Mouse (Mus musculus): Measurements from ENCODE around the gene Eef2. TPM values are rescaled to one million over a fixed set of nuclear protein-coding genes. Genes with fewer than 3 reads are reported as not detected.

The Eef2 gene
- polyA plus RNA-seq, 1 experiment = 1,420 TPM

GRCm38 (mm10) chr10:81187161-81187560 lies 10.7 kb downstream of the Eef2 start:
- no peak for DNase-seq
- 94% methylated on average over 9 of the region's 9 CpGs for WGBS
- H3K4me1 ChIP-seq (ENCODE audit: control insufficient read depth, insufficient read depth, low read length) = peaks cover 11% of the 10 kb centered on the region
- TF ChIP-seq CTCF (IDR thresholded peaks at IDR 0.05; ENCODE audit: insufficient read depth, low read length) (no peak), POLR2A (IDR thresholded peaks at IDR 0.05; ENCODE audit: borderline replicate concordance, extremely low read depth, low read depth, low read length) (no peak)
- H3K4me3 ChIP-seq (replicated peaks; ENCODE audit: extremely low read depth, low read depth, low read length) = no peak overlapping the region

DNA sequence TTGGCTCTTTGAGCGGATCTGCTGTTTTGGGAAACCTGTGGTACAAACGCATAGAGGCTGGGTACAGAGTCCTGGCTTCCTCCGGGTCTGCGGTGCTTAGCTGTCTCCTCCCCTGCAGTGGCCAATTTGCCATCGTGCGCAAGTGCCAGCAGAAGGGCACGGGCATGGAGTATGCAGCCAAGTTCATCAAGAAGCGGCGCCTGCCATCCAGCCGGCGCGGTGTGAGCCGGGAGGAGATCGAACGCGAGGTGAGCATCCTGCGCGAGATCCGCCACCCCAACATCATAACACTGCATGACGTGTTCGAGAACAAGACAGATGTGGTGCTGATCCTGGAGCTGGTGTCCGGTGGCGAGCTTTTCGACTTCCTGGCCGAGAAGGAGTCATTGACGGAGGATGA lies 13.4 kb downstream of the Eef2 start:
- DNase-seq = no peak
- TF ChIP-seq POLR2A (IDR thresholded peaks at IDR 0.05; ENCODE audit: borderline replicate concordance, extremely low read depth, low read depth, low read length) (no peak), CTCF (IDR thresholded peaks at IDR 0.05; ENCODE audit: insufficient read depth, low read length) (no peak)
- H3K4me1 ChIP-seq (ENCODE audit: control insufficient read depth, insufficient read depth, low read length) = peaks cover 12% of the 10 kb centered on the region
- no peak overlapping the region for H3K4me3 ChIP-seq (replicated peaks; ENCODE audit: extremely low read depth, low read depth, low read length)
- WGBS = 82% methylated on average over 26 of the region's 26 CpGs

- WGBS = 69% methylated on average over 31 of the region's 31 CpGs
- TF ChIP-seq CTCF (IDR thresholded peaks at IDR 0.05; ENCODE audit: insufficient read depth, low read length) (peak; percentile 34; the same call in 1 of the 2 replicates), POLR2A (IDR thresholded peaks at IDR 0.05; ENCODE audit: borderline replicate concordance, extremely low read depth, low read depth, low read length) (no peak)
- DNase-seq = no peak
- Histone ChIP-seq H3K4me3 (replicated peaks; ENCODE audit: extremely low read depth, low read depth, low read length) (no peak overlapping the region), H3K4me1 (ENCODE audit: control insufficient read depth, insufficient read depth, low read length) (0 out of 2 replicates have a peak, but pooled peaks cover 8% of the 10 kb centered on the region)
Observed at GRCm38 (mm10) chr10:81190236-81190911, 13.9 kb downstream of the Eef2 start.

GRCm38 (mm10) chr10:81190912-81191321 lies 14.5 kb downstream of the Eef2 start:
- TF ChIP-seq POLR2A (IDR thresholded peaks at IDR 0.05; ENCODE audit: borderline replicate concordance, extremely low read depth, low read depth, low read length) = no peak
- peak; percentile 36; the same call in 1 of the 2 replicates for TF ChIP-seq CTCF (IDR thresholded peaks at IDR 0.05; ENCODE audit: insufficient read depth, low read length)
- DNase-seq = no peak
- 0 out of 2 replicates have a peak, but pooled peaks cover 8% of the 10 kb centered on the region for H3K4me1 ChIP-seq (ENCODE audit: control insufficient read depth, insufficient read depth, low read length)
- no peak overlapping the region for H3K4me3 ChIP-seq (replicated peaks; ENCODE audit: extremely low read depth, low read depth, low read length)
- WGBS = 49% methylated on average over 6 of the region's 6 CpGs

- 63% methylated on average over 18 of the region's 18 CpGs for WGBS
- DNase-seq = peak; percentile 13
- H3K4me3 ChIP-seq (replicated peaks; ENCODE audit: extremely low read depth, low read depth, low read length) = no peak overlapping the region
- 0 out of 2 replicates have a peak, but pooled peaks cover 8% of the 10 kb centered on the region for H3K4me1 ChIP-seq (ENCODE audit: control insufficient read depth, insufficient read depth, low read length)
- TF ChIP-seq POLR2A (IDR thresholded peaks at IDR 0.05; ENCODE audit: borderline replicate concordance, extremely low read depth, low read depth, low read length) = no peak
- no peak for TF ChIP-seq CTCF (IDR thresholded peaks at IDR 0.05; ENCODE audit: insufficient read depth, low read length)
Observed at GRCm38 (mm10) chr10:81191342-81191982, 15.0 kb downstream of the Eef2 start.

GRCm38 (mm10) chr10:81192270-81192967 lies 16.0 kb downstream of the Eef2 start:
- Histone ChIP-seq H3K4me3 (replicated peaks; ENCODE audit: extremely low read depth, low read depth, low read length) (peak overlapping the region; percentile 94), H3K4me1 (ENCODE audit: control insufficient read depth, insufficient read depth, low read length) (0 out of 2 replicates have a peak, but pooled peaks cover 8% of the 10 kb centered on the region)
- 1% methylated on average over 93 of the region's 93 CpGs for WGBS
- peak; percentile 83 for DNase-seq
- TF ChIP-seq CTCF (IDR thresholded peaks at IDR 0.05; ENCODE audit: insufficient read depth, low read length) (no peak), POLR2A (IDR thresholded peaks at IDR 0.05; ENCODE audit: borderline replicate concordance, extremely low read depth, low read depth, low read length) (peak; percentile 88; the same call in 1 of the 2 replicates)

DNA sequence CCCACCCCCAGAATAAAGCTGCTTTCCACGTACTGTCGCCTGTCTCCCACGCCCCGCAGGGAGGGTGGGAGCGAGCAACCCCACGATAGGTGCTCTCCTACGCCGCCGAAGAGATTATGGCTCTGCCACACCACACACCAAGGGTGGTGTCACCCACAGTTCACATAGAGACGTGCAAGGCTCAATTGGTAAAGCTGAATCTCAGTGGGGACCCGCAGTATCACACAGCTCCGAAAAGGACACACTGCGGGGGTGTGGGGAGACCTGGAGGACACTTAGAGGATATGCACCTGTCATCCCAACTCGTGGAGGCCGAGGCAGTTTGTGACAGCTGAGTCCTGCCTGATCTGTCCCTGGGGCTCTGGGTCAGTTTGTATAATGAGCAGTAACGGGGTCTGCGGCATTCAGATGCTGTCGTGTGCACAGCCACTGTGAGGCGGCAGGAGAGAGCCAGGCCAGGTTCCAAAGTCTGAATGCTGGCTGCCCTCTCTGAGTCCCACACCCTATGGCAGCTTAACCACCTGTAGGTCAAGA lies 16.6 kb downstream of the Eef2 start:
- TF ChIP-seq CTCF (IDR thresholded peaks at IDR 0.05; ENCODE audit: insufficient read depth, low read length) (no peak), POLR2A (IDR thresholded peaks at IDR 0.05; ENCODE audit: borderline replicate concordance, extremely low read depth, low read depth, low read length) (peak; percentile 12; the same call in 1 of the 2 replicates)
- Histone ChIP-seq H3K4me1 (ENCODE audit: control insufficient read depth, insufficient read depth, low read length) (0 out of 2 replicates have a peak, but pooled peaks cover 8% of the 10 kb centered on the region), H3K4me3 (replicated peaks; ENCODE audit: extremely low read depth, low read depth, low read length) (peak overlapping the region; percentile 94)
- DNase-seq = no peak
- WGBS = 6% methylated on average over 19 of the region's 19 CpGs

GRCm38 (mm10) chr10:81193991-81194774 lies 17.8 kb downstream of the Eef2 start:
- Histone ChIP-seq H3K4me1 (ENCODE audit: control insufficient read depth, insufficient read depth, low read length) (peaks cover 8% of the 10 kb centered on the region; the same call in 1 of the 2 replicates), H3K4me3 (replicated peaks; ENCODE audit: extremely low read depth, low read depth, low read length) (no peak overlapping the region)
- peak; percentile 36 for DNase-seq
- TF ChIP-seq POLR2A (IDR thresholded peaks at IDR 0.05; ENCODE audit: borderline replicate concordance, extremely low read depth, low read depth, low read length) (0 out of 2 replicates have a peak, but pooled peaks have one; percentile 7), CTCF (IDR thresholded peaks at IDR 0.05; ENCODE audit: insufficient read depth, low read length) (no peak)
- WGBS = 11% methylated on average over 37 of the region's 37 CpGs

Measured in lung, adult 2 months (tissue).